Mouse (Mus musculus) embryonic fibroblast, embryonic 13.5 days (primary cell): ENCODE results near the gene Katnb1.

Experiments used
- CTCF ChIP-seq: IDR thresholded peaks from 2 replicates; pipeline ENCODE4 v1.5.1; 2011; ENCODE audit warnings: mild to moderate bottlenecking, control low read depth, low read length, moderate library complexity, borderline replicate concordance; ENCODE audit not compliant: insufficient read depth
- POLR2A ChIP-seq: IDR thresholded peaks from 2 replicates; pipeline ENCODE4 v1.6.1; 2011; ENCODE audit warnings: low read depth, mild to moderate bottlenecking, control low read depth, low read length, moderate library complexity

DNA sequence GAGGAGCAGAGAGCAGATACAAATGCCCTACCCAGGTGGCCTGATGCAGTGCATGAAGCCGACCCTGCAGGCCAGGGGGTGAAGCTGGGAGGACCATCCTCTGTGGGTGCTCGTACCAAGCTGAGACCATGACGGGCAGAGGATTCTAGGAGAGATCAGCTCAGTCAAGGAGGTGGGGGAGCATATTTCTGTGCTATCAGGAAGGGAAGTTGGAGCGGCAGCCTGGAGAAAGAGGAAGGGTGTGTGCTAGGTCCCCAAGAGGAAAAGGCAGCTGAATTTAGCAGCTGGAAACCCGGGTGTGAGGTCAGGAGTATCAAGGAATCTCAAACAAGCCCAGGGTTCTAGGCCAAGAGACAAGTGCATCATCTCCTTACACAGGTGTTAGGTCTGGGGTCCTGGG, 59.6 kb downstream of the Katnb1 start:
- no peak for TF ChIP-seq POLR2A
- TF ChIP-seq CTCF: no peak
